Mouse (Mus musculus) stomach, embryonic 14.5 days (tissue): Measurements from ENCODE around the gene Upf1. TPM values are rescaled to one million over a fixed set of nuclear protein-coding genes. Genes with fewer than 3 reads are reported as not detected.

Source experiments
- ATAC-seq: fragments of 200-750 bp; cut with Nextera tagmentation; 2 replicates; pipeline ENCODE4 v1.8.0; 2017; ENCODE audit warnings: low read depth, moderate TSS enrichment; ENCODE audit not compliant: insufficient number of reproducible peaks, insufficient read depth, low FRiP score
- H3K27ac ChIP-seq: fragments of 300-500 bp; sonication (generic); 2 replicates; pipeline ENCODE4 v1.5.1; 2014; ENCODE audit warnings: mild to moderate bottlenecking, low read length, moderate library complexity, mixed read lengths
- H3K27me3 ChIP-seq: fragments of 300-500 bp; sonication (generic); 2 replicates; pipeline ENCODE4 v1.6.1; 2014; ENCODE audit warnings: low read length, control low read depth, mixed read lengths; ENCODE audit not compliant: control insufficient read depth, insufficient read depth
- H3K36me3 ChIP-seq: fragments of 300-500 bp; sonication (generic); 2 replicates; pipeline ENCODE4 v1.6.1; 2014; ENCODE audit warnings: mild to moderate bottlenecking, control low read depth, low read length, moderate library complexity, mixed read lengths; ENCODE audit not compliant: control insufficient read depth, insufficient read depth
- H3K4me1 ChIP-seq: fragments of 300-500 bp; sonication (generic); 2 replicates; pipeline ENCODE4 v1.6.1; 2014; ENCODE audit warnings: low read length, control low read depth, mixed read lengths; ENCODE audit not compliant: control insufficient read depth, insufficient read depth
- H3K4me2 ChIP-seq: fragments of 300-500 bp; sonication (generic); replicated peaks from 2 replicates; pipeline ENCODE4 v1.6.1; 2014; ENCODE audit warnings: low read depth, low read length, control low read depth
- H3K4me3 ChIP-seq: fragments of 300-500 bp; sonication (generic); 2 replicates; pipeline ENCODE4 v1.5.1; 2014; ENCODE audit warnings: low read depth, low read length, control low read depth
- H3K9ac ChIP-seq: fragments of 300-500 bp; sonication (generic); replicated peaks from 2 replicates; pipeline ENCODE4 v1.6.1; 2014; ENCODE audit warnings: low read depth, mild to moderate bottlenecking, control low read depth, low read length, moderate library complexity, mixed read lengths
- H3K9me3 ChIP-seq: fragments of 300-500 bp; sonication (generic); 2 replicates; pipeline ENCODE4 v1.6.1; 2016; ENCODE audit warnings: low read depth, low read length, control low read depth; ENCODE audit not compliant: control insufficient read depth
- WGBS: fragments of 180-500 bp; shearing (Covaris S2); extraction: QIAGEN DNeasy Blood & Tissue Kit; methylation state at CpG from one replicate; pipeline ENCODE4 v1.1.7; 2014; 5-methylcytosine and 5-hydroxymethylcytosine counted together
- polyA plus RNA-seq: library from polyadenylated mRNA; unstranded; fragments of >200 nt; fragmentation: Nextera tagmentation; extraction: Ambion mirVana; gene quantifications from 2 replicates; pipeline ENCODE4 v1.2.1, GENCODE M21; 2014

The Upf1 gene
- polyA plus RNA-seq, 1 experiment from 2014 or later = 17.0 TPM

- under 1% methylated on average over 54 of the region's 55 CpGs for WGBS
- ATAC-seq = peak; percentile 47
- H3K4me3 ChIP-seq = peak overlapping the region; percentile 74
Measured at GRCm38 (mm10) chr8:70283136-70284077, 69.7 kb downstream of the Upf1 start.

DNA sequence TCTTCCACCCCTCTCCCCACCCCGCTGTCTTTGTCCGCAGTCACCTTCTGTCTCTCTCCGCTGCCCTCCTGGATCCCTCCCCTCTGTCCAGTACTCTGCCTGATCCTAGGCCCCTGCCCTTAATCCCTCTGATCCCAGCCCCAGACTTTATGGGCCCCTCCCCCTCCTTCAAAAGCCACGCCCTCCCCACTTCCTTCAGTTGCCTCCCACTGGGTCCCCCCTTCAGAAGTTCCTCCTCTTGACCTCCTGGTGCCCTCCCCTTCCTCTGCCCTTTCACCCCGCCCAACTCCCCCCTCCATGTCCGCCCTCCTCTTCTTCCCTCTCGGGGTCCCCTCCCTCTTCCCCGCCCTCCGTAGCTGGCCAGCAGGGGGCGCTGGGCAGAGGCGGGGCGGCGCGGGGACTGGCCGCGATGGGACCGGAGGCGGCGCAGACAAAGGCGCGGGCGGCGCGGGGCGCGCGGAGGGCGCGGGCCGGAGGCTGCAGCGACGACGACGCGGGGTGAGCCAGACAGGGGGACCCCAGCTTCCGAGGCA lies 70.4 kb downstream of the Upf1 start, which contains the start of gene Homer3:
Homer3 (plus strand) TSS at position 225 of the 533 bp plus-strand sequence.
- H3K27ac ChIP-seq = peak within 1 kb of the TSS; percentile 69
- H3K36me3 ChIP-seq = peaks cover 28% of the 10 kb centered on the region
- under 1% methylated on average over 35 of the region's 36 CpGs for WGBS
- no peaks in the 10 kb centered on the region for H3K27me3 ChIP-seq
- peak within 1 kb of the TSS; percentile 74 for H3K4me3 ChIP-seq
- ATAC-seq = peak; percentile 90
- H3K4me2 ChIP-seq = peak within 1 kb of the TSS; percentile 86
- peaks cover 13% of the 10 kb centered on the region; the same call in 1 of the 2 replicates for H3K4me1 ChIP-seq
- no peaks in the 10 kb centered on the region for H3K9me3 ChIP-seq
- peak within 1 kb of the TSS; percentile 91 for H3K9ac ChIP-seq

More at GRCm38 (mm10) chr8:70283136-70284077, 69.7 kb downstream of the Upf1 start:
- Histone ChIP-seq H3K4me1 (peaks cover 13% of the 10 kb centered on the region; the same call in 1 of the 2 replicates), H3K36me3 (peaks cover 33% of the 10 kb centered on the region), H3K9me3 (no peaks in the 10 kb centered on the region), H3K27me3 (no peaks in the 10 kb centered on the region), H3K9ac (peak overlapping the region; percentile 91), H3K27ac (peak overlapping the region; percentile 69), H3K4me2 (peak overlapping the region; percentile 86)

Other genes with a start within 250 kb of the Upf1 start
- gene Ncan, start 232.4 kb downstream of the Upf1 start, polyA plus RNA-seq = 1.9 and 2.1 TPM in 2 replicates
- 28.5 and 29.1 TPM in 2 replicates for gene Nr2c2ap, start 221.9 kb downstream of the Upf1 start, polyA plus RNA-seq
- gene Rfxank, start 214.1 kb downstream of the Upf1 start, polyA plus RNA-seq = 12.1 and 20.0 TPM in 2 replicates
- gene Borcs8, start 213.8 kb downstream of the Upf1 start, polyA plus RNA-seq = 45.9 and 57.4 TPM in 2 replicates
- gene Mef2b, start 213.6 kb downstream of the Upf1 start, polyA plus RNA-seq = 0.32 TPM in 1 of 2 replicates, not detected in the other
- gene Tmem161a, start 180.9 kb downstream of the Upf1 start, polyA plus RNA-seq = 45.3 and 49.4 TPM in 2 replicates
- 3.9 and 4.2 TPM in 2 replicates for gene Slc25a42, start 141.0 kb downstream of the Upf1 start, polyA plus RNA-seq
- gene Sugp2, start 119.1 kb downstream of the Upf1 start, polyA plus RNA-seq = 30.7 and 34.6 TPM in 2 replicates
- gene Armc6, start 118.8 kb downstream of the Upf1 start, polyA plus RNA-seq = 23.2 and 27.0 TPM in 2 replicates
- 30.8 and 33.7 TPM in 2 replicates for gene Homer3, start 70.5 kb downstream of the Upf1 start, polyA plus RNA-seq
- 44.3 and 45.0 TPM in 2 replicates for gene Ddx49, start 50.8 kb downstream of the Upf1 start, polyA plus RNA-seq
- 320 and 341 TPM in 2 replicates for gene Cope, start 50.8 kb downstream of the Upf1 start, polyA plus RNA-seq
- gene Cers1, start 37.5 kb downstream of the Upf1 start, polyA plus RNA-seq = 5.4 and 5.7 TPM in 2 replicates
- 0.35 and 1.6 TPM in 2 replicates for gene Gdf1, start 23.5 kb downstream of the Upf1 start, polyA plus RNA-seq
- gene Comp, start 20.3 kb upstream of the Upf1 start, polyA plus RNA-seq = 0.38 TPM in 1 of 2 replicates, not detected in the other
- gene Crtc1, start 86.3 kb upstream of the Upf1 start, polyA plus RNA-seq = 21.6 and 23.0 TPM in 2 replicates
- gene Klhl26, start 123.7 kb upstream of the Upf1 start, polyA plus RNA-seq = 20.9 and 22.1 TPM in 2 replicates
- gene Tmem59l, start 134.1 kb upstream of the Upf1 start, polyA plus RNA-seq = 4.8 and 6.4 TPM in 2 replicates
- 1.6 and 1.8 TPM in 2 replicates for gene Crlf1, start 139.9 kb upstream of the Upf1 start, polyA plus RNA-seq
- 132 and 149 TPM in 2 replicates for gene Rex1bd, start 153.5 kb upstream of the Upf1 start, polyA plus RNA-seq
- 1,056 and 1,119 TPM in 2 replicates for gene Uba52, start 157.5 kb upstream of the Upf1 start, polyA plus RNA-seq
- gene Fkbp8, start 174.4 kb upstream of the Upf1 start, polyA plus RNA-seq = 258 and 281 TPM in 2 replicates
- gene Kxd1, start 174.7 kb upstream of the Upf1 start, polyA plus RNA-seq = 58.9 and 72.3 TPM in 2 replicates
- gene Ell, start 186.2 kb upstream of the Upf1 start, polyA plus RNA-seq = 17.1 and 17.9 TPM in 2 replicates
- gene Isyna1, start 241.1 kb upstream of the Upf1 start, polyA plus RNA-seq = 81.3 and 82.4 TPM in 2 replicates